Mouse (Mus musculus) kidney, embryonic 15.5 days (tissue): ENCODE results near the gene Ncf4. TPM values are rescaled to one million over a fixed set of nuclear protein-coding genes. Genes with fewer than 3 reads are reported as not detected.

Source experiments
- ATAC-seq: fragments of 200-750 bp; cut with Nextera tagmentation; replicated peaks from 2 replicates; pipeline ENCODE4 v1.8.0; 2017; ENCODE audit warnings: moderate TSS enrichment; ENCODE audit not compliant: low FRiP score
- H3K27ac ChIP-seq: fragments of 300-500 bp; sonication (generic); 2 replicates; pipeline ENCODE4 v1.5.1; 2015; ENCODE audit warnings: mild to moderate bottlenecking, inconsistent platforms
- H3K27me3 ChIP-seq: fragments of 300-500 bp; sonication (generic); 2 replicates; pipeline ENCODE4 v1.6.1; 2015; ENCODE audit warnings: inconsistent platforms
- H3K36me3 ChIP-seq: fragments of 300-500 bp; sonication (generic); 2 replicates; pipeline ENCODE4 v1.6.1; 2015; ENCODE audit warnings: inconsistent platforms
- H3K4me1 ChIP-seq: fragments of 300-500 bp; sonication (generic); 2 replicates; pipeline ENCODE4 v1.6.1; 2015; ENCODE audit warnings: inconsistent platforms
- H3K4me2 ChIP-seq: fragments of 300-500 bp; sonication (generic); 2 replicates; pipeline ENCODE4 v1.6.1; 2015; ENCODE audit warnings: moderate library complexity, mild to moderate bottlenecking, inconsistent platforms
- H3K4me3 ChIP-seq: fragments of 300-500 bp; sonication (generic); replicated peaks from 2 replicates; pipeline ENCODE4 v1.5.1; 2015; ENCODE audit warnings: mild to moderate bottlenecking, inconsistent platforms
- H3K9ac ChIP-seq: fragments of 300-500 bp; sonication (generic); 2 replicates; pipeline ENCODE4 v1.6.1; 2015; ENCODE audit warnings: mild to moderate bottlenecking, inconsistent platforms
- H3K9me3 ChIP-seq: fragments of 300-500 bp; sonication (generic); replicated peaks from 2 replicates; pipeline ENCODE4 v1.6.1; 2016; ENCODE audit warnings: inconsistent platforms
- WGBS: fragments of 180-500 bp; shearing (Covaris S2); methylation state at CpG from one replicate; pipeline ENCODE4 v1.1.7; 2015; ENCODE audit warnings: mixed read lengths; 5-methylcytosine and 5-hydroxymethylcytosine counted together
- microRNA-seq: library from miRNA; unstranded; fragments of <30 nt; microRNA quantifications from one replicate; pipeline ENCODE4, GENCODE M21; 2016
- polyA plus RNA-seq: library from polyadenylated mRNA; unstranded; fragments of >200 nt; fragmentation: Nextera tagmentation; extraction: Ambion mirVana; gene quantifications from 2 replicates; pipeline ENCODE4 v1.2.1, GENCODE M21; 2015

The Ncf4 gene
- polyA plus RNA-seq, 1 experiment from 2014 or later, result 3.5 TPM

DNA sequence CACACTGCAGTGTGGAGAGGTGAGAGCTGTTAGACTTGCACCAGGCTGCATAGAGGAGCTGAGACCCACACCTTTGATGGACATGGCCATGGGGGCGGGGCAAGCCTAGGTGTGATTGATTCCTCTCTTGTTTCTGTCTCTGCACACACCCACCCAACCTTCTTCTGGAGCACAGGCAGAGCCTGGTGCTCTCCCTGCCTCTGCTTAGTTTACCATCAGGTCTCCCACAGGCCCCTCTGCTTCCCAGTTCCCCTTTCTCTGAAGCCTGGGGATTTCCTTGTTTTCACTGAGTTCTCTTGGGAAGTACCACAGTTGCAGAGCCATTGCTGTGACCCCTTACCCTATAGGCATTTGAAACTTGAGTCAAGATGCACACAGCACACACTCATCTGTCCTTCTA lies 54.0 kb downstream of the Ncf4 start:
- Histone ChIP-seq H3K4me3 (no peak overlapping the region), H3K4me2 (no peak overlapping the region), H3K9ac (no peak overlapping the region), H3K27ac (no peak overlapping the region), H3K36me3 (no peaks in the 10 kb centered on the region), H3K4me1 (no peaks in the 10 kb centered on the region), H3K9me3 (no peaks in the 10 kb centered on the region), H3K27me3 (no peaks in the 10 kb centered on the region)
- 71% methylated on average over 1 of the region's 1 CpGs for WGBS
- ATAC-seq, result no peak

DNA sequence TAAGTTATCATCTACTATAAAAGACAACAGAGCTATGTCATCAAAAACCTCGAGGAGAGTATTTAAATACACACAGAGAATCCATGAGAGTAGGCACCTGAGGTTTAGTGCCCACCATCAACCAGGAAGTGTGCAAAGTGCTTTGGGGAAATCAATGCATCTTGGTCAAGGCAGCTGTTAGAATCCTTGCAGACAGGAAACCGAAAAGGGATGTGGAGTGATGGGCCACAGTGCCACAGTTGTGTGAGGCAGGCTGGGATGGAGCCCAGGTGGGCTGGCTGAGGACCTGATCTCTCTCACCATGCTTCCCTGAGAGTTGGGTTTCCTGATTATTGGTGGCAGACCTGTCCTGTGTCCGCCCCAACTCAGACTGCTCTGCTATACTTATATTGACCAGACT lies 55.0 kb downstream of the Ncf4 start:
- 73% methylated on average over 3 of the region's 3 CpGs for WGBS
- Histone ChIP-seq H3K4me1 (no peaks in the 10 kb centered on the region), H3K27me3 (no peaks in the 10 kb centered on the region), H3K9me3 (no peaks in the 10 kb centered on the region), H3K4me3 (no peak overlapping the region), H3K36me3 (no peaks in the 10 kb centered on the region), H3K9ac (no peak overlapping the region), H3K4me2 (no peak overlapping the region), H3K27ac (no peak overlapping the region)
- ATAC-seq, result no peak

DNA sequence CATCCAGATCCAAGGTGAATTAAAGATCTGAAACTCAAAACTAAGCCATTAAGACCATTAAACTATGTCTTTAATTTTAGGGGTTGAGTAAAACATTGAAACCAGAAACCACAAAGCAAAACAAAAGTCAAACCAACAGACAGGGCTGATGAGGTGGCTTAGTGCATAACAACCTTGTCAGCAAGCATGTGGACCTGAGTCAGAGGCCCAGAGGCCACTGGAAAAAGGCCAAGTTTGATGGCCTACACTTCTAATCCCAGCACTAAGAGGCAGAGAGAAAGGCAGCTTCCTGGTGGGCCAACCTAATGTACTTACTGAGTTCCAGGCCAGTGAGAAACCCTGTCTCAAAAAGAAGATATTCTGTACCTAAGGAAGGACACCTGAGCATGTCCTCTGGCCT lies 56.2 kb downstream of the Ncf4 start:
- H3K36me3 ChIP-seq, result no peaks in the 10 kb centered on the region
- no peak overlapping the region for H3K4me2 ChIP-seq
- no peak overlapping the region for H3K9ac ChIP-seq
- no peaks in the 10 kb centered on the region for H3K9me3 ChIP-seq
- H3K4me1 ChIP-seq, result no peaks in the 10 kb centered on the region
- no peaks in the 10 kb centered on the region for H3K27me3 ChIP-seq
- H3K4me3 ChIP-seq, result no peak overlapping the region
- no peak for ATAC-seq
- no peak overlapping the region for H3K27ac ChIP-seq

DNA sequence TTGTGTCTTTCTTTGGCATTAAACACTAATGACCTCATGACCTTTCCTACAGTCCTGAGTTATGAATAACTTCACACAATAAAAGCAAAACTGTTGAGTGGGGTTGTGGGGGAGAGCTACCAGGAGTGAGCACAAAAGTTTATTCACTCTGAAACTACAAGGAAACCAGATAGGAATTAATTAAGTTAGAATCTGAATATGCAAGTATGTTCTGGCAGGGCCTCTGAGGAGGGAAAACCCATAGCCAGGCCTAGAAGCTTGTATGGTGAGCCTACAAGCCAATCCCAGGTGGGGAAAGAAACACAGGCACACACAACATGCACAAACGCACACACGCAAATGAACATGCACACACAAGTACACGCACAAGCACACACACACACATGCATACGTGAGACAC lies 58.1 kb downstream of the Ncf4 start:
- 96% methylated on average over 4 of the region's 4 CpGs for WGBS
- Histone ChIP-seq H3K9ac (no peak overlapping the region), H3K27ac (no peak overlapping the region), H3K4me3 (no peak overlapping the region), H3K36me3 (no peaks in the 10 kb centered on the region), H3K4me1 (no peaks in the 10 kb centered on the region), H3K9me3 (no peaks in the 10 kb centered on the region), H3K4me2 (no peak overlapping the region), H3K27me3 (no peaks in the 10 kb centered on the region)
- no peak for ATAC-seq

- Histone ChIP-seq H3K27ac (no peak overlapping the region), H3K4me3 (no peak overlapping the region), H3K9me3 (no peaks in the 10 kb centered on the region), H3K36me3 (no peaks in the 10 kb centered on the region), H3K27me3 (no peaks in the 10 kb centered on the region), H3K4me2 (no peak overlapping the region), H3K4me1 (no peaks in the 10 kb centered on the region), H3K9ac (no peak overlapping the region)
- WGBS, result 87% methylated on average over 6 of the region's 6 CpGs
- no peak for ATAC-seq
Observed at GRCm38 (mm10) chr15:78303665-78304233, 59.1 kb downstream of the Ncf4 start.

DNA sequence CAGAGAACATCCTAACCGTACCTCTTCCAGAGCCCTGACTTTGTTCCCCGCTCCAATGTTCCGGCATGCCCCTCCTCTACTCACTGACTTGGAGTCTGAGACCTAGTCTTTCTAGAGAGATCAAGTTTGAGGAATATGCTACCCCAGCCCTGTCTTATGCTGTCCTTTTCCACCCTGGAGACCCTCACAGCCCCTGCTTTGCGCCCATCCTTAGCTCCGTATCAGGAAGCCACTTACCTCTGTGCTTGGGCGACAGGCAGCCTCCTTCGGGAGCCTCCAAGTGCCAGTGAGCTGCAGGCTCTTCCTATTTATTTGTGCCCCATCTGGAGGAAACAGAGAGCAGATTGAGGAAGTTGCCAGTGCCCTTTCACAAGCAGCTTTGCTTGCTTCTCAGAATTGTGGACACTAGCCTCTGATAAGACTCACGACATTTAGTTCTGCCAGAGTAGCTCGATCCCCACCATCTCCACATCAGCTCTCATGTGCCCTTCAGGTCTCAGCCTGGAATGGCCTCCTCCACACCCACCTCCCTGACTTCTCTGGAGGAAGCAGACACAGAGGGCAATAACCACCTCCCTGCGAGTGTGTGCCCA lies 60.8 kb downstream of the Ncf4 start, which contains the start of gene Csf2rb2:
Csf2rb2 (minus strand) TSS at position 381 of the 593 bp plus-strand sequence.
- Histone ChIP-seq H3K9ac (no peak within 1 kb of the TSS), H3K4me3 (no peak within 1 kb of the TSS), H3K4me2 (no peak within 1 kb of the TSS), H3K27me3 (no peaks in the 10 kb centered on the region), H3K36me3 (no peaks in the 10 kb centered on the region), H3K27ac (no peak within 1 kb of the TSS), H3K4me1 (no peaks in the 10 kb centered on the region), H3K9me3 (no peaks in the 10 kb centered on the region)
- ATAC-seq, result no peak
- WGBS, result 76% methylated on average over 10 of the region's 10 CpGs

GRCm38 (mm10) chr15:78309865-78310264 lies 65.3 kb downstream of the Ncf4 start:
- no peaks in the 10 kb centered on the region for H3K27me3 ChIP-seq
- H3K9ac ChIP-seq, result no peak overlapping the region
- WGBS, result 8% methylated on average over 5 of the region's 5 CpGs
- no peak overlapping the region for H3K4me2 ChIP-seq
- no peak overlapping the region for H3K4me3 ChIP-seq
- no peaks in the 10 kb centered on the region for H3K36me3 ChIP-seq
- no peak for ATAC-seq
- peaks cover 3% of the 10 kb centered on the region; the same call in 1 of the 2 replicates for H3K4me1 ChIP-seq
- H3K9me3 ChIP-seq, result no peaks in the 10 kb centered on the region
- H3K27ac ChIP-seq, result no peak overlapping the region

- no peaks in the 10 kb centered on the region for H3K9me3 ChIP-seq
- H3K4me3 ChIP-seq, result no peak overlapping the region
- WGBS, result 70% methylated on average over 4 of the region's 4 CpGs
- H3K4me1 ChIP-seq, result peaks cover 3% of the 10 kb centered on the region; the same call in 1 of the 2 replicates
- H3K27me3 ChIP-seq, result no peaks in the 10 kb centered on the region
- H3K27ac ChIP-seq, result no peak overlapping the region
- H3K36me3 ChIP-seq, result no peaks in the 10 kb centered on the region
- no peak overlapping the region for H3K9ac ChIP-seq
- H3K4me2 ChIP-seq, result no peak overlapping the region
- no peak for ATAC-seq
Observed at GRCm38 (mm10) chr15:78310971-78311370, 66.4 kb downstream of the Ncf4 start.

Small RNA genes lying within 50 kb of the gene (microRNA-seq; reads per million reads assigned to microRNA genes)
- gene Mir7676-1, result not detected

Other genes starting within 250 kb of the Ncf4 start
- 0.03 TPM in 1 of 2 replicates, not detected in the other for gene Cacng2, start 124.8 kb upstream of the Ncf4 start, polyA plus RNA-seq
- 88.8 and 90.2 TPM in 2 replicates for gene Ift27, start 70.7 kb upstream of the Ncf4 start, polyA plus RNA-seq
- gene Pvalb, start 38.4 kb upstream of the Ncf4 start, polyA plus RNA-seq, result not detected in 2 replicates
- gene Csf2rb2, start 60.9 kb downstream of the Ncf4 start, polyA plus RNA-seq, result 0.19 and 0.35 TPM in 2 replicates
- gene Csf2rb, start 81.0 kb downstream of the Ncf4 start, polyA plus RNA-seq, result 1.2 TPM in 2 replicates
- gene Tex33, start 151.1 kb downstream of the Ncf4 start, polyA plus RNA-seq, result not detected in 2 replicates
- 44.3 and 52.1 TPM in 2 replicates for gene Tst, start 161.1 kb downstream of the Ncf4 start, polyA plus RNA-seq
- gene Mpst, start 161.6 kb downstream of the Ncf4 start, polyA plus RNA-seq, result 3.3 and 4.1 TPM in 2 replicates
- 40.0 and 45.8 TPM in 2 replicates for gene Kctd17, start 183.8 kb downstream of the Ncf4 start, polyA plus RNA-seq
- gene Tmprss6, start 223.8 kb downstream of the Ncf4 start, polyA plus RNA-seq, result 0.31 and 1.0 TPM in 2 replicates